Mouse (Mus musculus) thymus, postnatal 14 days (tissue): Measurements from ENCODE around the gene Hip1.
A peak's percentile ranks its signal among the peaks of the same experiment; 100 is the strongest.

Experiments used
- DNase-seq: peaks from one replicate; pipeline ENCODE4 v3.0.0; 2021

The Hip1 gene

DNA sequence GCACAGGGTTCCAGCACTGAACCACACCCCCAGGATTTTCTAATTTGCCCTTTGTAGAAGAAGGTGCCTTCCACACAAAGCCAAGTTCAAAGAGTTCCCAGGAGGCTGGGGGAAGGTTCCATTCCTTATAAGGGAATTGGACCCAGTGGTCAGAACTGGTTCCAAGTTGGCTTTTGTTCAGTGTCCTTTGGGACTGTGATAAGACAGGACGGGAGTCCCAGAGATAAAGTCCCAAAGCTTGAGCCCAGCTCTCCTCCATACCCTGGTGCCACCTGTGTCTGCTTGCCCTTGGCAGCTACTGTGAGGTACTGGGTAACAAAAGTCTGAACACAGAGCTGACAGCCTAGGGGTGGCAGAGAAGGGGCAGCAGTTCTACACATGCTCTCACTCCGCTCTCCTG lies 185.1 kb downstream of the Hip1 start:
- no peak for DNase-seq

DNA sequence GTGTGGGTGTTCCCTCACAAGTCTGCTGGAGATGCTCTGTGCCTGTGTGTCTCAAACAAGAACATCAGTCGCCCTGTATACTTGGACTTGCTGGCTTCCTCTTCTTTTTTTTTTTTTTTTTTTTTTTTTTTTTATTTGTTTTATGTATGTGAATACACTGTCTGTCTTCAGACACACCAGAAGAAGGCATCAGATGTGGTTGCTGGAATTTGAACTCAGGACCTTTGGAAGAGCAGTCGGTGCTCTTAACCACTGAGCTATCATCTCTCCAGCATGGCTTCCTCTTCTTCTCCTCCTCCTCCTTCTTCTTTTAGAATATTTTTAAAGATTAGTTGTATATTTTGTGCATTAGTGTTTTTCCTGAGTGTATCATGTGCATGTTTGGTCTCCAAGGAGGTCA lies 187.4 kb downstream of the Hip1 start:
- DNase-seq, result peak; percentile 41
